Comparison of ENCODE assay signal across 8 mouse cellular contexts in the genomic region with DNA sequence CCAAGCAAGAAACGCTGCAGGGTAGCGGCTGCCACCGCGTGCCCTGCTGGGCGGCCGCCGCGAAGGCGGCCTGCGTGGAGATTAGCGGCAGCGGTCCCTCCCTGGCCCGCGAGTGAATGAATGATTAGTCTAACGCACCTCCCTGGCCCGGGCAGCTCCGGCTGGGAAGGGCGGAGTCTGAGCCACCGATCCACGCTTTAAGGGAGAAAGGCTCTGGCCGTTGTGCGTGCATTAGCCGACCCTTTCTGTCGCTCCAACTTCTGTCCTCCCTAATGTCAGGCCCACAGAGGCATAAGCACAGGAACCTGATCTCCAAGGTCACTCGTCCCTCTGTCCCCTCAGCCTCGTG. TPM values are rescaled to one million over a fixed set of nuclear protein-coding genes. Genes with fewer than 3 reads are reported as not detected.
DNase-seq lines count a peak whose midpoint lies in the region; ATAC-seq and TF ChIP-seq lines count a peak whose summit lies in the region.

No protein-coding gene starts in this region.

- no peaks in the 10 kb centered on the region for H3K36me3 ChIP-seq in lung, embryonic 16.5 days (ENCODE audit: control insufficient read depth, insufficient read depth, low read length)

- H3K9me3 ChIP-seq in lung, embryonic 16.5 days (ENCODE audit: control insufficient read depth, low read length) = no peaks in the 10 kb centered on the region

- no peak for DNase-seq in layer of hippocampus, adult 2 months (ENCODE audit: low spot score in 2 of 2)
- DNase-seq in layer of hippocampus, adult 9-11 months = no peak
- DNase-seq in cerebellum, adult 11-12 months = peak; percentile 21
- DNase-seq in gastrocnemius, postnatal 10 days = peak; percentile 37
- DNase-seq in kidney, adult 8-10 months = peak; percentile 37 to 50
- peak; percentile 61 for DNase-seq in retina, embryonic 14.5 days (ENCODE audit: low spot score)
- DNase-seq in left cerebral cortex, adult 11 months (ENCODE audit: low spot score) = no peak

- no peak for TF ChIP-seq CTCF in layer of hippocampus, adult 2 months (conservative IDR thresholded peaks at IDR 0.05)

- peak overlapping the region; percentile 83 for H3K9ac ChIP-seq in lung, embryonic 16.5 days (ENCODE audit: low read length)

- H3K27ac ChIP-seq in layer of hippocampus, adult 2 months = peak overlapping the region; percentile 79
- peak overlapping the region; percentile 85 for H3K27ac ChIP-seq in lung, embryonic 16.5 days (ENCODE audit: low read length)

- peaks cover 26% of the 10 kb centered on the region for H3K27me3 ChIP-seq in lung, embryonic 16.5 days (ENCODE audit: control insufficient read depth, insufficient read depth, low read depth, low read length)

- peaks cover 5% of the 10 kb centered on the region; the same call in 1 of the 2 replicates for H3K4me1 ChIP-seq in lung, embryonic 16.5 days (replicated peaks; ENCODE audit: control insufficient read depth, insufficient read depth, low read length)

- H3K4me2 ChIP-seq in lung, embryonic 16.5 days (ENCODE audit: low read depth, low read length) = peak overlapping the region; percentile 95

- peak overlapping the region; percentile 72 for H3K4me3 ChIP-seq in layer of hippocampus, adult 2 months
- peak overlapping the region; percentile 77 for H3K4me3 ChIP-seq in lung, embryonic 16.5 days (ENCODE audit: low read length)

- peak; percentile 44 for ATAC-seq in lung, embryonic 16.5 days (ENCODE audit: low read depth)

- WGBS in lung, embryonic 16.5 days = 1% methylated on average over 21 of the region's 26 CpGs

RNA-seq across cellular contexts. Expression of gene Bmper, which starts 0.4 kb away (rescaled TPM):
- total RNA-seq in layer of hippocampus, adult 2 months (2021) = 1 to 10 TPM; 3.2 to 4.6 TPM
- 1 to 10 TPM; 5.9 to 8.0 TPM for total RNA-seq in gastrocnemius, postnatal 10 days (2021)
- 30.6 and 31.9 TPM in 2 replicates for polyA plus RNA-seq in lung, embryonic 16.5 days (2015; fragmentation: Nextera tagmentation; extraction: Ambion mirVana)

Comparison
In these comparisons a context has a peak if more than half of its experiments do, and no peak if none do; other contexts are left out.
1. DNase-seq: peak in cerebellum, adult 11-12 months (single experiment), gastrocnemius, postnatal 10 days (single experiment), kidney, adult 8-10 months (2 of 2) and retina, embryonic 14.5 days (single experiment); none in layer of hippocampus, adult 2 months (0 of 2), layer of hippocampus, adult 9-11 months (single experiment) and left cerebral cortex, adult 11 months (single experiment).